Mouse (Mus musculus) C2C12 (cell line): ENCODE measurements around the gene Slc39a11. TPM values are rescaled to one million over a fixed set of nuclear protein-coding genes. Genes with fewer than 3 reads are reported as not detected.

Source experiments
- H3K27me3 ChIP-seq: one replicate; pipeline ENCODE4 v1.6.1; 2011; ENCODE audit not compliant: control insufficient read depth, insufficient read depth, insufficient read length
- H3K36me3 ChIP-seq: one replicate; pipeline ENCODE4 v1.6.1; 2011; ENCODE audit not compliant: control insufficient read depth, insufficient read depth
- H3K4me3 ChIP-seq: one replicate; pipeline ENCODE4 v1.5.1; 2011; ENCODE audit warnings: mild to moderate bottlenecking, control low read depth; ENCODE audit not compliant: poor library complexity, insufficient read depth, severe bottlenecking
- H3K79me2 ChIP-seq: one replicate; pipeline ENCODE4 v1.6.1; 2011; ENCODE audit not compliant: control insufficient read depth, insufficient read depth
- H3K79me3 ChIP-seq: one replicate; pipeline ENCODE4 v1.6.1; 2011; ENCODE audit warnings: low read depth, control low read depth
- H3ac ChIP-seq: one replicate; pipeline ENCODE3; 2011; ENCODE audit warnings: low read depth; ENCODE audit not compliant: control insufficient read depth, insufficient read length
- CEBPB ChIP-seq: IDR thresholded peaks from one replicate; pipeline ENCODE4 v1.6.1; 2011; ENCODE audit warnings: low read depth, mild to moderate bottlenecking, control low read depth, moderate library complexity
- CTCF ChIP-seq: IDR thresholded peaks from one replicate; pipeline ENCODE4 v1.5.1; 2011; ENCODE audit not compliant: control insufficient read depth, insufficient read depth, insufficient read length
- FOSL1 ChIP-seq: IDR thresholded peaks from one replicate; pipeline ENCODE4 v1.8.0; 2011; ENCODE audit warnings: mild to moderate bottlenecking, low read length; ENCODE audit not compliant: poor library complexity, insufficient read depth, severe bottlenecking
- MAX ChIP-seq: IDR thresholded peaks from one replicate; pipeline ENCODE4 v1.6.1; 2011; ENCODE audit warnings: mild to moderate bottlenecking, control low read depth
- MYOD1 ChIP-seq: IDR thresholded peaks from one replicate; pipeline ENCODE4 v1.6.1; 2011; ENCODE audit warnings: low read depth; ENCODE audit not compliant: control insufficient read depth, insufficient read length
- MYOG ChIP-seq: IDR thresholded peaks from one replicate; pipeline ENCODE4 v1.6.1; 2011; ENCODE audit not compliant: control insufficient read depth, insufficient read length; ENCODE audit errors: extremely low read depth
- USF1 ChIP-seq: IDR thresholded peaks from one replicate; pipeline ENCODE4 v1.6.1; 2011; ENCODE audit warnings: low read depth, mild to moderate bottlenecking, control low read depth, moderate library complexity
- polyA plus RNA-seq: library from polyadenylated mRNA; unstranded; fragments of >200 nt; fragmentation: generic; extraction: Trizol; gene quantifications from one replicate; pipeline ENCODE4 v1.2.1, GENCODE M21; 2012; ENCODE audit warnings: missing spikeins

Slc39a11 gene
- polyA plus RNA-seq, 1 experiment = 10.0 TPM

GRCm38 (mm10) chr11:113436299-113436698 is 213.6 kb downstream of the Slc39a11 start:
- no peak for TF ChIP-seq FOSL1
- TF ChIP-seq MYOG = no peak
- no peak for TF ChIP-seq CTCF
- TF ChIP-seq USF1 = no peak
- no peak for TF ChIP-seq MAX
- TF ChIP-seq MYOD1 = no peak
- no peak for TF ChIP-seq CEBPB
- no peak overlapping the region for H3ac ChIP-seq
- H3K79me2 ChIP-seq = no peaks in the 10 kb centered on the region
- H3K79me3 ChIP-seq = no peaks in the 10 kb centered on the region
- H3K36me3 ChIP-seq = no peaks in the 10 kb centered on the region
- no peaks in the 10 kb centered on the region for H3K27me3 ChIP-seq
- no peak overlapping the region for H3K4me3 ChIP-seq

- Histone ChIP-seq H3K79me2 (no peaks in the 10 kb centered on the region), H3K79me3 (no peaks in the 10 kb centered on the region), H3K27me3 (no peaks in the 10 kb centered on the region), H3K36me3 (no peaks in the 10 kb centered on the region), H3K4me3 (no peak overlapping the region), H3ac (no peak overlapping the region)
- TF ChIP-seq FOSL1 (no peak), MYOD1 (no peak), CTCF (no peak), MYOG (no peak), USF1 (no peak), MAX (no peak), CEBPB (no peak)
Measured at GRCm38 (mm10) chr11:113435696-113436095, 214.2 kb downstream of the Slc39a11 start.

DNA sequence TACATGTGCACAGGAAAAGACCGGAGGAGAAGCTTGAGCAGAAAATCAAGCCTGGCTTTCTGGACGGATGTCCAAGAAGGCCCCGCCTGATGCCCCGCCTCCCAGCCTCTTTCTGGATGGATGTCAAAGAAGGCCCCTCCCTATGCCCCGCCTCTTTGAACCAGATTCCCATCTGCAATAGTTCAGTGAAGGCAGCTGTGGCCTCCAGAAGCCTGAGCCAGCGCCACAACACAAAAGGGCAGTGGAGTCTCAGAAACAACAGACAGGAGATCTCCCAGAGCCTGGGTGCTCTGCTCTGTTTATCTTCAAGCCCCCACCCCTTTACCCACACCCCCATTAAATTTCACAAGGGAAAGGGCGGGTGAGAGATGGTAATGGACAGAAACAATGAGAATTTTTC is 218.7 kb downstream of the Slc39a11 start:
- H3K79me3 ChIP-seq = no peaks in the 10 kb centered on the region

GRCm38 (mm10) chr11:113425882-113426281 is 224.0 kb downstream of the Slc39a11 start:
- Histone ChIP-seq H3ac (no peak overlapping the region), H3K4me3 (no peak overlapping the region), H3K79me3 (no peaks in the 10 kb centered on the region), H3K36me3 (no peaks in the 10 kb centered on the region), H3K79me2 (no peaks in the 10 kb centered on the region), H3K27me3 (no peaks in the 10 kb centered on the region)
- TF ChIP-seq FOSL1 = no peak
- TF ChIP-seq USF1 = no peak
- TF ChIP-seq MAX = no peak
- TF ChIP-seq CTCF = no peak
- no peak for TF ChIP-seq MYOG
- no peak for TF ChIP-seq CEBPB
- no peak for TF ChIP-seq MYOD1

More for the DNA sequence above, 218.7 kb downstream of the Slc39a11 start:
- no peak overlapping the region for H3K4me3 ChIP-seq
- no peak overlapping the region for H3ac ChIP-seq
- H3K36me3 ChIP-seq = no peaks in the 10 kb centered on the region
- no peaks in the 10 kb centered on the region for H3K79me2 ChIP-seq
- H3K27me3 ChIP-seq = no peaks in the 10 kb centered on the region
- TF ChIP-seq USF1 = no peak
- no peak for TF ChIP-seq CEBPB
- TF ChIP-seq CTCF = no peak
- TF ChIP-seq MYOD1 = no peak
- TF ChIP-seq MAX = no peak
- TF ChIP-seq MYOG = no peak
- TF ChIP-seq FOSL1 = no peak

DNA sequence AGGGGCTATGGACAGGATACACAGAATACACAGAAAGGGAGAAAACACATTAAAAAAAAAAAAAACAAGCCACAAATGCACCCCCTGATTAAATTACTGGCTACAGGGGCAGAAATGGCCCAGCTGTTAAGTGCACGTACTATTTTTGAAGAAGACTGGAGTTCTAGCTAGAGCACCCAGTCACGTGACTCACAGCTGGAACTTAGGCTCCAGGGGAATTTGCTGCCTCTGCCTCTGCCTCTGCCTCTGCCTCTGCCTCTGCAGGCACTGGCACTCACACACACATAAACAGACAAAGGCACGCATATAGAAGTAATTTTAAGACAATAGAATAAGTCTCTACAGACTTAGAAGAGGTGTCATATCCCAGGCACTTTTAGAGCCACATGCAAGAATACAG is 224.4 kb downstream of the Slc39a11 start:
- H3K4me3 ChIP-seq = no peak overlapping the region
- no peaks in the 10 kb centered on the region for H3K79me3 ChIP-seq
- no peak overlapping the region for H3ac ChIP-seq
- TF ChIP-seq MAX = no peak
- peak; percentile 41 for TF ChIP-seq USF1
- TF ChIP-seq CEBPB = no peak
- H3K36me3 ChIP-seq = no peaks in the 10 kb centered on the region
- H3K27me3 ChIP-seq = no peaks in the 10 kb centered on the region
- H3K79me2 ChIP-seq = no peaks in the 10 kb centered on the region

DNA sequence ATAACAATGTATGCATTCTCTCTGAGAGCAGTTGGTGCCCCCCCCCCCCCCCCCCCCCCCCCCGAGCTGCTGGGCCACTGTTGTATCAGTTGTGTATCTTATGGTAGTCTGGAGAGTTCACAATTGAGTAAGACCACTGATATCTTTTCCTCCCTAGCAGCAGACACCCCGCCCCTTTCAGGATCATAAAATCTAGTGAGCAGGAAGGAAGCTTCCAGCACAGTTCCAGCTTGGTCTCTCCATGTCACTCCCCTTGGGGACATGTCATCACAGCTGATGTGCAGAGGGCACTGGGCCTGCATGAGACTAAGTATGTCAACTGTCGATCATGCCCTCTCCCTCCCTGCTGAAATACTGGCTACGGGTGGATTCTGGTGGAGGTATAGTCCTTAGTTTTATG is 225.1 kb downstream of the Slc39a11 start:
- Histone ChIP-seq H3K27me3 (no peaks in the 10 kb centered on the region), H3K36me3 (no peaks in the 10 kb centered on the region), H3ac (no peak overlapping the region), H3K4me3 (no peak overlapping the region), H3K79me2 (no peaks in the 10 kb centered on the region), H3K79me3 (no peaks in the 10 kb centered on the region)
- TF ChIP-seq CEBPB (no peak), USF1 (no peak), MYOD1 (no peak), CTCF (no peak), MAX (no peak), FOSL1 (no peak), MYOG (no peak)
